Mouse (Mus musculus) forebrain, embryonic 15.5 days (tissue): ENCODE measurements around the gene Dnlz. TPM values are rescaled to one million over a fixed set of nuclear protein-coding genes. Genes with fewer than 3 reads are reported as not detected.

Experiments used
- ATAC-seq: fragments of 200-750 bp; cut with Nextera tagmentation; replicated peaks from 2 replicates; pipeline ENCODE4 v1.8.0; 2017; ENCODE audit warnings: mild to moderate bottlenecking, moderate TSS enrichment, moderate library complexity
- H3K27ac ChIP-seq: fragments of 300-500 bp; sonication (generic); replicated peaks from 2 replicates; pipeline ENCODE4 v1.5.1; 2015; ENCODE audit warnings: mild to moderate bottlenecking, inconsistent platforms
- H3K27me3 ChIP-seq: fragments of 300-500 bp; sonication (generic); 2 replicates; pipeline ENCODE4 v1.6.1; 2015; ENCODE audit warnings: inconsistent platforms
- H3K36me3 ChIP-seq: fragments of 300-500 bp; sonication (generic); 2 replicates; pipeline ENCODE4 v1.6.1; 2015; ENCODE audit warnings: mild to moderate bottlenecking, inconsistent platforms
- H3K4me1 ChIP-seq: fragments of 300-500 bp; sonication (generic); 2 replicates; pipeline ENCODE4 v1.6.1; 2015; ENCODE audit warnings: inconsistent platforms
- H3K4me2 ChIP-seq: fragments of 300-500 bp; sonication (generic); replicated peaks from 2 replicates; pipeline ENCODE4 v1.6.1; 2015; ENCODE audit warnings: mild to moderate bottlenecking, inconsistent platforms
- H3K4me3 ChIP-seq: fragments of 300-500 bp; sonication (generic); 2 replicates; pipeline ENCODE4 v1.5.1; 2015; ENCODE audit warnings: mild to moderate bottlenecking, inconsistent platforms
- H3K9ac ChIP-seq: fragments of 300-500 bp; sonication (generic); replicated peaks from 2 replicates; pipeline ENCODE4 v1.6.1; 2015; ENCODE audit warnings: mild to moderate bottlenecking, inconsistent platforms
- H3K9me3 ChIP-seq: fragments of 300-500 bp; sonication (generic); 2 replicates; pipeline ENCODE4 v1.6.1; 2016; ENCODE audit warnings: inconsistent platforms
- WGBS: fragments of 180-500 bp; shearing (Covaris S2); methylation state at CpG from one replicate; pipeline ENCODE4 v1.1.7; 2015; ENCODE audit warnings: mixed read lengths; 5-methylcytosine and 5-hydroxymethylcytosine counted together
- polyA plus RNA-seq: library from polyadenylated mRNA; unstranded; fragments of >200 nt; fragmentation: Nextera tagmentation; extraction: Ambion mirVana; gene quantifications from 2 replicates; pipeline ENCODE4 v1.2.1, GENCODE M21; 2015

Gene Dnlz
- polyA plus RNA-seq, 1 experiment from 2014 or later = 33.5 TPM

DNA sequence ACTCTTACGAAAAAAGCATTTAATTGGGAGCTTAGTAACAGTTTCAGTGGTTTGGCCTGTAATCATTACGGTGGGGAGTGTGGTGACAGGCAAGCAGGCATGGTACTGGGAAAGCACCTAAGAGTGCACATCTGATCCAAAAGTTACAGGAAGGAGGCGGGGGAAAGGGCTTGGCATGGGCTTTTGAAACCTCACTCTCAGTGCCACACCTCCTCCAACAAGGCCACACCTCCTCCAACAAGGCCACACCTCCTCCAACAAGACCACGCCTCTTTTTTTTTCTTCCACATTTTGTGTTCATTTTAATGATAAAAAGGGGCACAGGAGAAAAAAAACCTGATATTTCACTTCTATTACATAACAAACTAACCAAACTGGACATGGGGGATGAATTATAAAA, 24.1 kb downstream of the Dnlz start:
- Histone ChIP-seq H3K36me3 (peaks cover 81% of the 10 kb centered on the region), H3K9me3 (no peaks in the 10 kb centered on the region), H3K4me2 (no peak overlapping the region), H3K27ac (no peak overlapping the region), H3K4me3 (no peak overlapping the region), H3K9ac (no peak overlapping the region), H3K27me3 (no peaks in the 10 kb centered on the region), H3K4me1 (no peaks in the 10 kb centered on the region)
- no peak for ATAC-seq
- 86% methylated on average over 4 of the region's 4 CpGs for WGBS

DNA sequence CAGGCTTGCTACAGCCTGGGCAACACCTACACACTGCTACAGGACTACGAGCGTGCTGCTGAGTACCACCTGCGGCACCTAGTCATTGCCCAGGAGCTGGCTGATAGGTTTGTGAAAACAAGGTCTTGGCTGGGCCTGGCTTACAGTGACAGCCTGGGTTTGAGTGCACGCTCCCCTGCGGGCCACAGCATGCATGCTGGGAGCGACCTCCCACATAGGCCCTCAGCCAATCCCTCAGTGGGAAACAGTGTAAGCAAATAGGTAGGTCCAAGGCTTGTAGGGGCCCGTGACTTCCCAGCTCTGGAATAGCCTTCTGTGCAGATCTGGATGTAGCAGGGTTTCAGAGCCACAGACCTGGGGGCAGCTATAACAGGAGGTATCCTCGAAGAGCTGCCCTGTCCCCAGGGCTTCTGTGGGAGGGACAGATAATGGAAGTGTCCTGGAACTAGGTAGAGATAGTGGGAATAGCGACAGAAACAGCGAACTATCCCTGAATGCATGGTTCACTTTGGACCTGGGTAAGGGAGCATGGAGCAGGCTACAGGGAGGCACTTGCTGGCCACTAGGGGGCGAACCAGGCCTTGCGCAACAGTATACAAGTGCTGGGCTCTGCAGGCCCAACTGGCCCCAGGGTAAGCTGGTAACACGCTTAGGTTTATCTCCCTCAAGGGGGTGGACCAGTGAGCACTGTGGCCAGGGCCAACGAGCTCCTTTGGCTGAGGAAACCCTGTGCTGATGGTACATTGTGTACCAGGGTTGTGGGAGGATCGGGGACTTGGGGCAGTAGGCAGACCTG, 26.3 kb downstream of the Dnlz start:
- H3K4me3 ChIP-seq = no peak overlapping the region
- H3K36me3 ChIP-seq = peaks cover 67% of the 10 kb centered on the region
- no peak overlapping the region for H3K27ac ChIP-seq
- no peaks in the 10 kb centered on the region for H3K27me3 ChIP-seq
- H3K4me2 ChIP-seq = no peak overlapping the region
- H3K9ac ChIP-seq = no peak overlapping the region
- WGBS = 67% methylated on average over 15 of the region's 15 CpGs
- H3K4me1 ChIP-seq = no peaks in the 10 kb centered on the region
- ATAC-seq = peak; percentile 66; the same call in 1 of the 2 replicates
- no peaks in the 10 kb centered on the region for H3K9me3 ChIP-seq

DNA sequence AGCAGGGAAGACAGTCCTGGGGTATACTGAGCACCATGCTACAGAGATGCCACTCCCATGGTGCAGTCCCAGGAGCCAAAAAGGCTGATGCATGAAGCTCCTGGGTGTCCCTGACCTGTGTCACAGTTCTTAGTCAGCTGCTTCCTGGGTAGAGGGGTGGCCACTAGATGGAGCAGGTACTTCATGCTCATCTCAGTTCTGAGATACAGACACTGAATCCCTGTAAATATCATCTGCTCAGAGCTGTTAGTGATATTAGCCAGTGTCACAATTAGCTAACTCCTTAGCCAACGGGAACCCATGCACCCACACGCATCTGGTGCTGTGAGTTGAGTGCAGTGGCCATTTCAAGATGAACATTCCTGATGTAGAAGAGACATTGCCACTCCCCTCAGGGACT, 27.0 kb downstream of the Dnlz start:
- Histone ChIP-seq H3K9me3 (no peaks in the 10 kb centered on the region), H3K9ac (no peak overlapping the region), H3K4me1 (peaks cover 4% of the 10 kb centered on the region), H3K4me2 (no peak overlapping the region), H3K36me3 (peaks cover 61% of the 10 kb centered on the region), H3K4me3 (no peak overlapping the region), H3K27ac (no peak overlapping the region), H3K27me3 (no peaks in the 10 kb centered on the region)
- 91% methylated on average over 2 of the region's 2 CpGs for WGBS
- no peak for ATAC-seq

DNA sequence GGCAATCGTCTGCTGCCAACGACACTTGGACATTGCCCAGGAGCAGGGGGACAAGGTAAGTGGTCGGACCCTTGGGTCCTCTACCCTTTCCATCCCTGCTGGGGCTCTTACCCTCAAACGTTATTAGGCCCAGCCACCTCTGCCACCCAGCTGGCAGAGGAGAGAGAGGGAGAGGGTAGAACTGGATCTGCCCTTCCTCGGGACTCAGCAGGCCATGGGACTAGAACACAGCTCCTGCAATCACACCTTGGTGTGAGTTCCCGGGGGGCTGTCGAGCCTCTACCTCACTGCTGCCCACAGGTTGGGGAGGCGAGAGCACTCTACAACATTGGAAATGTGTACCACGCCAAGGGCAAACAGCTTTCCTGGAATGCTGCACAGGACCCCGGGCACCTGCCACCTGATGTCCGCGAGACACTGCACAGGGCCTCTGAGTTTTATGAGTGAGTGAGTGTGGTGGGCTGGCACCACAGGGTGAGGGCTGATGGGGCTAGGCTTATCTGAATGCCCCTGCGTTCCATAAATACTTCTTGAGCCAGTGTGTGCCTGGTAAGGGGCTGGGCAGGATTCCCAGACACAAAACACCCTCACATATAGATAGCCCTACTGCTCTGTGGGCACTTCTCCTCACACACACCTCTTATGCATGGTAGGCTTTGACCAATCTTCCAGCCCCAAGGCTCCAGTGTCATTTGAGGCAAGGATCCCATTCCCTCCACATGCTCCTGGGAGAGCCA, 28.2 kb downstream of the Dnlz start:
- H3K9ac ChIP-seq = no peak overlapping the region
- WGBS = 94% methylated on average over 13 of the region's 13 CpGs

DNA sequence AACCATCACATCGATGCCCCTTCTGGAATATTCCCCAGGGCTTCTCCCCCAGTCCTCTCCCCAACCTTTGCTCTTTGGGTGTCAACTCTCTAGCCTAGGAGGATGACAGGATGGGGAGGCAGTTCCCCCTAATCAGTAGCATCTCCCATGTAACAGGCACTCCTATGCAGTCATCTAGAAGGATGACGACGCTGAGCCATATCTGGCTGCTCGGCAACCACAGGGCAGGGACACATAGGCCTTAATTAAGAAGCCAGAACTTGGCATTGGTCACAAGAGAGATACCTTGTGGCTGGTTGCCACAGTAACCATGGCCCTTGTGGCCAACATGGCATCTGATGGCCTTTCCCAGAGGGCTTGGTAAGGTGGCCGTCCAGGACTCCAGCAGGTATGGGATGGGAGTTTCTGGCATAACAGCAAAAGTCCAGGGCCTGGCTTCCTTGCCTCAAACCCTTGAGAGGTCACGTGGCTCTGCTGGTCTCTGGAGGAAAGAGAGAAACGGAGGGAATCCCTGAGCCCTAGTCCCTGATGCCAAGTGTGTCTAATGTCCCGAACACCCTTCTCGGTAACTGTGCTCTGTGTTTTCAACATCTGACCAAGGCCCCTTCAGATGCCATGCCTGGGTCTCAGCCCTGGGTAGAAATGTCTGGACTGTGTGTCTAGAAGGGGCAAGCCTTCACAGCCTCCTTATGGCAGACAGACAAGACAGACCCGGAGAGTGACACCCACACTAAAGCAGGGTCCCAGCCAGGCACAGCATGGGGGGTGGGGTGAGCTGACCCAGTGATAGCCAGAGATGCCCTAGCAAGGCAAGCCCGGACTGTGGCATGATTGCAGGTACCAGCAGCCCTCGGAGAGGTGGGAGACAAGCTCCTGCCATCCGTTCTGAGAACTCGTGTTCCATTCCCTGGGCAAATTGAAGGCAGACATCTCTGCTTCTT, 31.4 kb downstream of the Dnlz start:
- 84% methylated on average over 14 of the region's 14 CpGs for WGBS
- Histone ChIP-seq H3K9me3 (no peaks in the 10 kb centered on the region), H3K36me3 (peaks cover 28% of the 10 kb centered on the region), H3K4me3 (no peak overlapping the region), H3K27me3 (no peaks in the 10 kb centered on the region), H3K27ac (no peak overlapping the region), H3K4me2 (no peak overlapping the region), H3K9ac (no peak overlapping the region), H3K4me1 (peaks cover 41% of the 10 kb centered on the region)
- ATAC-seq = no peak

More for the DNA sequence above, 28.2 kb downstream of the Dnlz start:
- no peak for ATAC-seq
- no peak overlapping the region for H3K4me3 ChIP-seq
- H3K4me2 ChIP-seq = no peak overlapping the region
- H3K27me3 ChIP-seq = no peaks in the 10 kb centered on the region
- peaks cover 54% of the 10 kb centered on the region for H3K36me3 ChIP-seq
- H3K9me3 ChIP-seq = no peaks in the 10 kb centered on the region
- H3K27ac ChIP-seq = no peak overlapping the region
- peaks cover 16% of the 10 kb centered on the region for H3K4me1 ChIP-seq

DNA sequence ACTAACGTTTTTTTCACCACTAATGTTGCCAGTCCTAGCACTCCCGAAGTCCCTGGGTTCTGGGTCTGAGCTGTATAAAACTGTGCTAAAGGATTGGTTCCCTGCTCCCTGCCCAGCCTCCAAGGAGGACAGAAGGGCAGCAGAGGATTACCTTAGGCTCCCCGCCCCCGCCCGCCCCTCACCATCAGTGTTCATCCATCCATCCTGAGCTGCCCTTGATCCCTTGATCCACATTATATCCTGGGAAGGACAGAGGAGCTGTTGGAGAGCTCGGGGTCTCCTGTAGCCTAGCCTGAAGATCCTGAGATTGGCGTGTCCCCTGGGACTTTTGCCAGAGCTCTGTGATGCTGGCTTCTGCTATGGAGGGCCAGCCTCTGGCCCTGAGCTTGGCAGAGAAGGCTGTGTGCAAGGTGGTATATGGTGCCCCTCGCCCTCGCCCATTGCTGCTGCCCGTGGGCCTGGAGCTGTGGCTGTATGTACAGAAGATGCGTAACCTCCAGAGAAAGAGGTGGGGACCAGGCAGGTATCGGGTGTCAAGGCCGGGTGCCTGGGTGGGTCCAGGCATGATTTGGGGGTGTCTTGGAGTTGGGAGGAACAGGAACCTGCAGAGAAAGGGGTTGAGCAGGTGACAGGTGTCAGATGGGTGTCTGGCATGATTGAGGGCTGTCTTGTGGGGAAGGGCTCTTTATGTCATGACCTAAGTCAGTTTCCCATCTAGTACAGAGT, 32.2 kb downstream of the Dnlz start:
- Histone ChIP-seq H3K4me2 (no peak overlapping the region), H3K36me3 (peaks cover 20% of the 10 kb centered on the region), H3K4me3 (no peak overlapping the region), H3K4me1 (peaks cover 41% of the 10 kb centered on the region), H3K27ac (no peak overlapping the region), H3K9ac (no peak overlapping the region), H3K9me3 (no peaks in the 10 kb centered on the region), H3K27me3 (no peaks in the 10 kb centered on the region)
- 92% methylated on average over 13 of the region's 13 CpGs for WGBS
- ATAC-seq = no peak

DNA sequence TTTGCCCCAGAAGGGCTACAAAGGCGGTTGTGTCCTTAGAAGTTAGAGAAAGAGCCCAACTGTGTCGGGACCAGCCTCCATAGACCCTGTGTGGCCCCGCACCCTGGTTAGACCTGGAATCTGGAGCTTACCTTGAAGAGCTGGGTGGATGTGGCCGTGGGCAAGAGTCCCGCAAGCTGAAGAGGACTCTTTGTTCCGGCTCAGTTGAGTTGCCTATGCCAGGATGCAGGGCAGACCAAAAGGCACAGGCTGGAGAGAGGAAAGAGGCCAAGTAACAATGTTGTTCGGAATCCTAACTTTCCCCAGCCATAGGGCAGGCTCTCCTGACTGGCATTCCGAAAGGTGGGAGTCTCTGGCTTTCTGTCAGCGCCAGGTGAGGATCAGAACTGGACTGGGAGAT, 32.8 kb downstream of the Dnlz start:
- 89% methylated on average over 9 of the region's 9 CpGs for WGBS
- no peak for ATAC-seq

DNA sequence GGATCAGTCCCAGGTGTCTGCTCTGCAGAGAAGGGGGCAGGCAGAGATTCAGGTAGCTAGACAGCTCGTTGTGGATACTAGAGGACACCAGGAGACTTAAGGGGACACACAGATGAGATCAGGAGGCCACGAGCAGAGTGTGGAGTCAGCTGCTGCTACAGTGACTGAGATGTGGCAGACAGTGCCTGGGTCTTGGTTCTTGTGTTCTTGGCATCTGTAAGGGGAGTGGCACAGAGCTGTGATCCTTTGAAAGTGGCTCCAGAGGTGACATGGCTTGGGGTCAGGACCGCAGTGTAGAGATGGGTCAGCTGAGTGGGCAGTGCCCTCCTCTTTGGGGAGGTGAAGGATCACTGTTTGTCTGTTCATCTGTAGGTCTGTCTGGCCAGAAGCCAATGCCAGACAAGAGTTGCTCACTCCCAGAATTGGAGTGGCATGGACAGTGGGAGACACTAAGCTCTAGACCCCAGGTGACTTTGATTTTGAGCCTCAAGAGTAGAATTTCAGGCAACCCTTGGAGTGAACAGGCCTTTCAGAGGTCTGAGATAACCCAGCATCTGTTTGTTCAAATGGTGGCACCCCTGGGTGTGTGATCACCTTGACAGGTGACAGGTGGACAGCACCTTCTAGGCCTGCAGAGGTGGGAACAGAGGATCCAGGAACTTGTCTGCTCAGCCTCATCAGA, 33.8 kb downstream of the Dnlz start:
- Histone ChIP-seq H3K9me3 (no peaks in the 10 kb centered on the region), H3K4me3 (no peak overlapping the region), H3K36me3 (peaks cover 5% of the 10 kb centered on the region; the same call in 1 of the 2 replicates), H3K4me1 (peaks cover 41% of the 10 kb centered on the region), H3K4me2 (peak overlapping the region; percentile 84), H3K9ac (no peak overlapping the region; the same call in 1 of the 2 replicates), H3K27me3 (no peaks in the 10 kb centered on the region), H3K27ac (no peak overlapping the region)
- ATAC-seq = no peak
- WGBS = 91% methylated on average over 3 of the region's 3 CpGs

More for the DNA sequence above, 32.8 kb downstream of the Dnlz start:
- Histone ChIP-seq H3K9me3 (no peaks in the 10 kb centered on the region), H3K27ac (no peak overlapping the region), H3K4me1 (peaks cover 41% of the 10 kb centered on the region), H3K36me3 (peaks cover 14% of the 10 kb centered on the region), H3K4me2 (no peak overlapping the region), H3K27me3 (no peaks in the 10 kb centered on the region), H3K4me3 (no peak overlapping the region), H3K9ac (no peak overlapping the region)

DNA sequence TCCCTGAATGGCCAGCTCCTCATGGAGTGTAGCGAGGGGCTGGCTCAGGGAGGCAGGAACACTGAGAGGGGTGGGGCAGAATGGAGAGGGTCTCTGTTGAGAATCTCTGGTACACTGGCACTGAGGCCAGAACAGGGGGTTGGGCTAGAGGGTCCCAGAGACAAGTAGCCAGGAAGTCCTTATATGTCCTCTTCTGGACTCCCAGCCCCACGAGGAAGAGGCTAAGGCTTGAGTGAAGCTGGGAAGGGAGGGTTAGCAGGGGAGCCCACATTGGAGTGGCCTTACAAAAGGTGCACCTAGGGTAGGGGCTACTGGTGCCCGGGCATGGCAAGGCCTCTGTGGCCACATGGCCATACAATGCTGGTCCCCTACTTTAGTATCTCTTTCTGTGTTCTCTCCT, 34.5 kb downstream of the Dnlz start:
- peak overlapping the region; percentile 80 for H3K4me3 ChIP-seq
- peak overlapping the region; percentile 84 for H3K4me2 ChIP-seq
- peak overlapping the region; percentile 96 for H3K9ac ChIP-seq
- H3K4me1 ChIP-seq = peaks cover 41% of the 10 kb centered on the region
- peak overlapping the region; percentile 96; the same call in 1 of the 2 replicates for H3K27ac ChIP-seq
- no peaks in the 10 kb centered on the region for H3K27me3 ChIP-seq
- peaks cover 2% of the 10 kb centered on the region; the same call in 1 of the 2 replicates for H3K36me3 ChIP-seq
- no peak for ATAC-seq
- 71% methylated on average over 3 of the region's 3 CpGs for WGBS
- no peaks in the 10 kb centered on the region for H3K9me3 ChIP-seq

DNA sequence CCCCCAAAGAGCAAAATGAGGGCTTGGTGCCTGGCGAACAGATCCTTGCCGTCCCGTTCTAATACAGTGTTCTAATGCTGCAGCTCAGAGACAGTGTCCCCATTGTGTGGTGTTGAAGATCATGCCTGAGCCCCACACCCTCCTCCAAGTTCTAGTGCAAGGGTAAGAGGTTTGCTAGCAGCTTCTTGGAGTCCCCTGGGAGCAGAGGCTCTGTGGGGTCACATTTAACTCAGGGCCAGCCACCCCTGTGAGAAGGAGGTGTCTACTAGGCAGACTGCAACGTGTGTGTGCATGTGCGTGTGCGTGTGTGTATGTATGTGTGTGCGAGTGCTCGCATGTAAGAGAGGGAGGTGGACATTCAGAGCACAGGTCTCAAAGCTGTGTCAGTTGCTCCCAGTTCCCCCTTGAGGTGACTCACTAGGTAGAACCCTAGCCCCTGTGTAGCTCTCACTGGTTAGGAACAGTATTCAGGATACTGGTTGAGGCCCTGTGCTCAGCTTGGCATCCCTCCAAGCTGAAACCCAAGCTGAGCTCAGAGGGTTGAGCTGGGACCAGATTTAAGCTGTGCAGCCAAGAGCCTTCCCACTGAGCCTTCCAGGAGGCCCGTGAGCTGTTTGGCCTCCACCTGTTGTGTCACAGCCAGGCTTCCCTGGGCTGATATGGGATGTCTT, 35.2 kb downstream of the Dnlz start:
- ATAC-seq = no peak
- Histone ChIP-seq H3K4me3 (peak overlapping the region; percentile 80), H3K27ac (peak overlapping the region; percentile 96), H3K27me3 (no peaks in the 10 kb centered on the region), H3K9ac (peak overlapping the region; percentile 96), H3K9me3 (no peaks in the 10 kb centered on the region), H3K36me3 (no peaks in the 10 kb centered on the region), H3K4me1 (peaks cover 41% of the 10 kb centered on the region), H3K4me2 (peak overlapping the region; percentile 84)
- 35% methylated on average over 9 of the region's 9 CpGs for WGBS
